Mouse (Mus musculus) embryonic fibroblast, embryonic 13.5 days (primary cell): ENCODE measurements around the gene Acta2.

ENCODE experiments used
- CTCF ChIP-seq: IDR thresholded peaks from 2 replicates; pipeline ENCODE4 v1.5.1; 2011; ENCODE audit warnings: mild to moderate bottlenecking, control low read depth, low read length, moderate library complexity, borderline replicate concordance; ENCODE audit not compliant: insufficient read depth
- POLR2A ChIP-seq: IDR thresholded peaks from 2 replicates; pipeline ENCODE4 v1.6.1; 2011; ENCODE audit warnings: low read depth, mild to moderate bottlenecking, control low read depth, low read length, moderate library complexity

- TF ChIP-seq CTCF (no peak), POLR2A (no peak)
Observed at GRCm38 (mm10) chr19:34222805-34223204, 32.6 kb downstream of the Acta2 start.
